Mouse (Mus musculus): ENCODE data around the gene Armc7. TPM values are rescaled to one million over a fixed set of nuclear protein-coding genes. Genes with fewer than 3 reads are reported as not detected.
"Not testable (repeated sequence)": the region's sequence is repeated elsewhere in the genome, so short reads cannot be mapped to it uniquely, and the experiment has no call there.

The Armc7 gene
- polyA plus RNA-seq, 1 experiment, result 3.3 TPM

DNA sequence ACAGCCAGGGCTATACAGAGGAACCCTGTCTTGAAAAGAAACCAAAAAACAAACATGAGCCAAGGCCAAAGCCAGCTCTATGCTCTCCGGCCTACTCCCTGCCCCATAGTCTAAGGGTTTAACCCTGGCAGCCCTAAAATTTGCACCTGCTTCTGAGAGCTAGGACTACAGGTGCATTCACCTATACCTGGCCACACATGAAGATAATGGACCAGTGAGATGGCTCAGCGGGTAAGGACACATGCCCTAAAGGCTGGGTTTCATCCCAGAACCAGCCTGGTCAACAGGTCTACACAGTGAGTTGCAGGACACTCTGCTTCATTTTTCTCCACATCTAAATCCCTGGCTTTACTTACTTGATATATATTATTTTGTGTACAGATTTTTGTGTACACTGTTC is 46.8 kb downstream of the Armc7 start:
- no peaks in the 10 kb centered on the region; the same call in 1 of the 2 replicates for H3K36me3 ChIP-seq (ENCODE audit: control insufficient read depth, insufficient read depth, low read length)
- no peak overlapping the region for H3K4me3 ChIP-seq (ENCODE audit: control insufficient read depth, low read depth, low read length)
- TF ChIP-seq POLR2A (IDR thresholded peaks at IDR 0.05; ENCODE audit: control insufficient read depth, low read depth, low read length) (no peak), CTCF (IDR thresholded peaks at IDR 0.05; ENCODE audit: control insufficient read depth, insufficient read depth, insufficient replicate concordance, low read depth, low read length) (no peak)
- no peaks in the 10 kb centered on the region; the same call in 1 of the 2 replicates for H3K4me1 ChIP-seq (ENCODE audit: control insufficient read depth, insufficient read depth, low read length)
- no peak overlapping the region for H3K27ac ChIP-seq (ENCODE audit: control insufficient read depth, insufficient read depth, low read depth, low read length)
- H3K27me3 ChIP-seq (ENCODE audit: control insufficient read depth, insufficient read depth, low read length), result no peaks in the 10 kb centered on the region

- H3K36me3 ChIP-seq (ENCODE audit: control insufficient read depth, insufficient read depth, low read length), result no peaks in the 10 kb centered on the region; the same call in 1 of the 2 replicates
- TF ChIP-seq POLR2A (IDR thresholded peaks at IDR 0.05; ENCODE audit: control insufficient read depth, low read depth, low read length) (no peak), CTCF (IDR thresholded peaks at IDR 0.05; ENCODE audit: control insufficient read depth, insufficient read depth, insufficient replicate concordance, low read depth, low read length) (no peak)
Observed at GRCm38 (mm10) chr11:115522703-115523102, 47.2 kb downstream of the Armc7 start.

DNA sequence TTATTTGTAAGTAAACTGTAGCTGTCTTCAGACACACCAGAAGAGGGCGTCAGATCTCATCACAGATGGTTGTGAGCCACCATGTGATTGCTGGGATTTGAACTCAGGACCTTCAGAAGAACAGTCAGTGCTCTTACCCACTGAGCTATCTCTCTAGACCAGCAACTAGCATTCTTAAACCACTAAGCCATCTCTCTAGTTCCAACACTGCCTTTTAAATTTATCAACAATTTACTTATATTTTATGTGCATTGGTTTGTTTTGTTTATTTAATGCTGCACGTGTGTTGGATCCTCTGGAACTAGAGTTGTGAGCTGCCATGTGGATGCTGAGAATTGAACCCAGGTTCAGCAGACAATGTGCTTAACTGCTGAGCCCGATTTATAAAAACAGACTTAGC is 51.0 kb downstream of the Armc7 start:
- not testable (repeated sequence) for H3K4me1 ChIP-seq (ENCODE audit: control insufficient read depth, insufficient read depth, low read length); H3K27ac ChIP-seq (ENCODE audit: control insufficient read depth, insufficient read depth, low read depth, low read length); H3K4me3 ChIP-seq (ENCODE audit: control insufficient read depth, low read depth, low read length); H3K36me3 ChIP-seq (ENCODE audit: control insufficient read depth, insufficient read depth, low read length); H3K27me3 ChIP-seq (ENCODE audit: control insufficient read depth, insufficient read depth, low read length)

More at GRCm38 (mm10) chr11:115522703-115523102, 47.2 kb downstream of the Armc7 start:
- Histone ChIP-seq H3K27ac (ENCODE audit: control insufficient read depth, insufficient read depth, low read depth, low read length) (no peak overlapping the region), H3K4me3 (ENCODE audit: control insufficient read depth, low read depth, low read length) (no peak overlapping the region), H3K27me3 (ENCODE audit: control insufficient read depth, insufficient read depth, low read length) (no peaks in the 10 kb centered on the region), H3K4me1 (ENCODE audit: control insufficient read depth, insufficient read depth, low read length) (no peaks in the 10 kb centered on the region; the same call in 1 of the 2 replicates)

- no peaks in the 10 kb centered on the region for H3K27me3 ChIP-seq (ENCODE audit: control insufficient read depth, insufficient read depth, low read length)
- H3K4me1 ChIP-seq (ENCODE audit: control insufficient read depth, insufficient read depth, low read length), result peaks cover 8% of the 10 kb centered on the region; the same call in 1 of the 2 replicates
- H3K36me3 ChIP-seq (ENCODE audit: control insufficient read depth, insufficient read depth, low read length), result no peaks in the 10 kb centered on the region; the same call in 1 of the 2 replicates
- peak overlapping the region; percentile 94 for H3K4me3 ChIP-seq (ENCODE audit: control insufficient read depth, low read depth, low read length)
- peak overlapping the region; percentile 98 for H3K27ac ChIP-seq (ENCODE audit: control insufficient read depth, insufficient read depth, low read depth, low read length)
- no peak for TF ChIP-seq POLR2A (IDR thresholded peaks at IDR 0.05; ENCODE audit: control insufficient read depth, low read depth, low read length)
- no peak for TF ChIP-seq CTCF (IDR thresholded peaks at IDR 0.05; ENCODE audit: control insufficient read depth, insufficient read depth, insufficient replicate concordance, low read depth, low read length)
Observed at GRCm38 (mm10) chr11:115534759-115535371, 59.4 kb downstream of the Armc7 start.

DNA sequence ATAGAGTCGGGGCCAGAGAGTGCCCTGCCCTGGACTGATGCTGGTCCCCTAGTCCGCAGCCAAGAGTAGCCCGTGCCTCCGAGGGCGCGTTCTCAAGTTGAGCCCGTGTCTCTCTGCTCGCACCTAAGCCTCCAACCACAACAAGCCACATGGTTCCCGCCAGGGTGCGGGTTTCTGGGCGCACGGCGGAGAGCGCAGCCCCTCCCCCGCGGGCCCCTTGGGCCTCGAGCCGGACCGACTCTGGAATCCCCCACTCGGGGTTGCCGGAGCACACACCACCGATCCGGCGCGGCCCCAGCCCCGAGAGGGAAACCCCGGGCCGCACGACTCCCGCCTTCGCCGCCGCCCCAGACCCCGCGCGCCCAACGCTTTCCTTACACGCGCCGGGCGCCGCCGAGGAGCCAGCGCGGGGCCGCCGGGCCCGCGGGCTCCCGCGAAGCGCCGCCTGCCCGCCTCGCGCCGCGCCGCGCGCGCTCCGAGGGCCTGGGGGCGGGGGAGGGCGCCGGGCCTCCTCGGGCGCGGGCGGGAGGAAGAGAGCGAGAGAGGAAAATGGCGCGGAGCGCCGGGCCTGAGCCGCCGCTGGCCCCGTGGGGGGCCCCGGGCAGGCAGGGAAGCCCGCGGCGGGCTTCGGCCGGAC is 60.1 kb downstream of the Armc7 start:
- H3K27me3 ChIP-seq (ENCODE audit: control insufficient read depth, insufficient read depth, low read length), result no peaks in the 10 kb centered on the region
- TF ChIP-seq POLR2A (IDR thresholded peaks at IDR 0.05; ENCODE audit: control insufficient read depth, low read depth, low read length) (no peak; the same call in 1 of the 2 replicates), CTCF (IDR thresholded peaks at IDR 0.05; ENCODE audit: control insufficient read depth, insufficient read depth, insufficient replicate concordance, low read depth, low read length) (no peak)
- H3K27ac ChIP-seq (ENCODE audit: control insufficient read depth, insufficient read depth, low read depth, low read length), result peak overlapping the region; percentile 98
- no peaks in the 10 kb centered on the region; the same call in 1 of the 2 replicates for H3K36me3 ChIP-seq (ENCODE audit: control insufficient read depth, insufficient read depth, low read length)
- H3K4me3 ChIP-seq (ENCODE audit: control insufficient read depth, low read depth, low read length), result peak overlapping the region; percentile 94
- peaks cover 8% of the 10 kb centered on the region; the same call in 1 of the 2 replicates for H3K4me1 ChIP-seq (ENCODE audit: control insufficient read depth, insufficient read depth, low read length)

- TF ChIP-seq CTCF (IDR thresholded peaks at IDR 0.05; ENCODE audit: control insufficient read depth, insufficient read depth, insufficient replicate concordance, low read depth, low read length), result no peak
- peak; percentile 78 for TF ChIP-seq POLR2A (IDR thresholded peaks at IDR 0.05; ENCODE audit: control insufficient read depth, low read depth, low read length)
- H3K4me3 ChIP-seq (ENCODE audit: control insufficient read depth, low read depth, low read length), result peak within 1 kb of the TSS; percentile 94
- H3K36me3 ChIP-seq (ENCODE audit: control insufficient read depth, insufficient read depth, low read length), result no peaks in the 10 kb centered on the region; the same call in 1 of the 2 replicates
- H3K4me1 ChIP-seq (ENCODE audit: control insufficient read depth, insufficient read depth, low read length), result peaks cover 8% of the 10 kb centered on the region; the same call in 1 of the 2 replicates
- H3K27me3 ChIP-seq (ENCODE audit: control insufficient read depth, insufficient read depth, low read length), result no peaks in the 10 kb centered on the region
- peak within 1 kb of the TSS; percentile 98 for H3K27ac ChIP-seq (ENCODE audit: control insufficient read depth, insufficient read depth, low read depth, low read length)
Observed at GRCm38 (mm10) chr11:115536038-115536681, 60.7 kb downstream of the Armc7 start, which contains the start of gene Sumo2. Gene Sumo2, minus strand, starts transcription at chr11:115536276.
